Mouse (Mus musculus) thymus, postnatal 10 days (tissue): ENCODE results near the gene Fam222a.

ENCODE experiments used
- DNase-seq, 2 experiments: peaks; one replicate each; pipeline ENCODE4 v3.0.0; 2021; ENCODE audit warnings: low spot score in 2 of 2

The Fam222a gene

DNA sequence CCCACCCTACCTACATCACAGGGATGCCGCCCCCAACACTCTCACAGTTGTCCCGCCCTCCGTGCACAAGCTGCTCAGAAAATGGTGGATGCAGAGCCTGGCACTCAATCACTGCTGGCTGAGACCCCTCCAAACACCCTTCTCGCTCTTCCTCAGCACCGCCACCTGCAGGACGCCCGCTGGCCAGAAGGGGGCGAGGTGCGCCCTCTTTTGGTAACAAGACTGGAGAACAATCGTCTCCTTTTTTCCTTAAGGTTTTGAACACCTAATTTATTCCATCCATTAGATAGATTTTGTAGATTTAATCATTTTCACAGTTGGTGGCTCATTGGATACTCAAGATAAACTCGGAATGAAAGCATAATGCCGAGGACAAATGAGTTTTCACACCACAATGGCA, 40.7 kb downstream of the Fam222a start:
- DNase-seq = peak; percentile 73 to 91

DNA sequence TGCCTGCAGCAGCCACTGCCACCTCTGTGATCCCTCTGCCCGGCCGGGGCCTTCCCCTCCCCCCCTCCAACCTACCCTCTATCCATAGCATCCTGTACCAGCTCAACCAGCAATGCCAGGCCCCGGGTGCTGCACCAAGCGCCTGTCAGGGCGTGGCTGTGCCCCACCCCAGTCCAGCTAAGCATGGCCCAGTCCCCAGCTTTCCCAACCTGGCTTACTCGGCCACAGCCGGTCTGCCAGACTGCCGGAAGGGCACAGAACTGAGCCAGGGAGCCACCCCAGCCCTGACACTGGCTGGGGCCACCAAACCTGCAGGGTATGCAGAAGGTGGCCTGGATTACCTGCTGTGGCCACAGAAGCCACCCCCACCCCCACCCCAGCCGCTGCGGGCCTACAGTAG, 43.4 kb downstream of the Fam222a start:
- no peak for DNase-seq

- peak in 1 of 2 experiments; percentile 73 for DNase-seq
These were observed 44.3 kb downstream of the Fam222a start for GRCm38 (mm10) chr5:114611968-114612608.

- DNase-seq = no peak
These were observed 47.0 kb downstream of the Fam222a start for GRCm38 (mm10) chr5:114614863-114615262.

DNA sequence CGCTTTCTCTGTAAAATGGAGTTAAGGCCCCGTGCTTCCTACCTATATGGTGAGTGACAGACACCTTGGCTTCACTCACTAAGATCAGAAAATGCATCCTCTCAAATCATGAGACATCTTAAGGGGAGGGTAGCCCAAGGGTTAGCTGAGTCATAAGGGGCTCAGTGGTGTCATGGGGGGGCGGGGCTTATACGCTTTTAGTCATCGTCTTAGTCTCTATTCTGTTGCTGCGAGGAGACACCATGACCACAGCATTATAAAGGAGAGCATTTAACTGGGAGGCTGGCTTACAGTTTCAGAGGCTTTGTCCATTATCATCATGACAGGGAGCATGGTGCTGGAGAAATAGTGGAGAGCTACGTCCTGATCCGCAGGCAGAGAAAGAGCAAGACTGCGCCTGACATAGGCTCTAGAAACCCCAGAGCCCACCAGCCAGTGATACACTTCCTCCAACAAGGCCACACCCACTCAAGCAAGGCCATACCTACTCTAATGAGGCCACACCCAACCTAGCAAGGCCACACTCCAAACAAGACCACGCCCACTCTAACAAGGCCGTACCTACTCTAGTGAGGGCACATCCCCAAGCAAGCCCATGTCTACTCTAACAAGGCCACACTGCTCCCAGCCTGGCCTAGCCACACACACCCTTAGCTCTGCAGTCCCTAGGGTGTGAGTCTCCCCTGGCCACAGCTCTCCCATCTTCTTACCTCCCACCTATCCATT, 48.7 kb downstream of the Fam222a start:
- no peak for DNase-seq

- DNase-seq = no peak
These were observed 50.0 kb downstream of the Fam222a start for GRCm38 (mm10) chr5:114617809-114618208.

DNA sequence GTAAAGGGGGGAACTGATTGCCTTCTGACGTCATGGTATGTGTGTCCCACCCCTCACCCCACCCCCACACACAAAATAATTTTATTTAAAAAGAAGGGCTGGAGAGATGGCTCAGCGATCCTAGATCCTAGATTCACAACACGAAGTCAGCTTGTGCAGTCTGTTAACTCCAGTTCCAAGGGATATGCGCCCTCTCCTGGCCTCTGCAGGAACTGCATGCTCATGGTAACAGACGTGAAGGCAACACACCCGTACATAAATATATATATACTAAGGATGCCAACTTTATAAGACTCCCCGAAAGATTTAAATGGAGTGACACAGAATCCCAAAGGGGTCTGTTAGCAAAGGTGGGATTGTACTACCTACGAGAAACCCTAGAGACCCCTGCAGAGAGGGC, 51.0 kb downstream of the Fam222a start:
- DNase-seq = peak; percentile 57 to 88

DNA sequence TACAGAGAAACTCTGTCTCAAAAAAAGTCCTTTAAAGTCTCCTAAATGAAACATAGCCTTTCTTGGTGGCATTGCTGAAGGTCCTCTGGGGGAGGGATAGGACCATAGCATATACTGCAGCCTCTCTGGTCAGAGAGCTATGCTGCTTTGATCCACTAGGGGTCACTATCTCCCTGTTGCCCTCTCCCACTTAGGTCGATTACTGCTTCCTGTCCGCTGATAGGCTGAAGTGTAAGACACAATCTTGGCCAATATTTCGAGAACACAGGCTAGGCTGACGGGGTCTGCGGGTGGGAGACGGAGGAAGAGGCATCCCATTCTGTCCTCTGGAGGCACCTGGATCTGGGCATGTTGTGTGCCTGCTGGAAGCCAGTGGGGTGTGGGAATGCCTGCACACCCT, 52.5 kb downstream of the Fam222a start:
- DNase-seq = peak in 1 of 2 experiments; percentile 38

GRCm38 (mm10) chr5:114625590-114625989, 57.8 kb downstream of the Fam222a start:
- DNase-seq = peak; percentile 43 to 79

DNA sequence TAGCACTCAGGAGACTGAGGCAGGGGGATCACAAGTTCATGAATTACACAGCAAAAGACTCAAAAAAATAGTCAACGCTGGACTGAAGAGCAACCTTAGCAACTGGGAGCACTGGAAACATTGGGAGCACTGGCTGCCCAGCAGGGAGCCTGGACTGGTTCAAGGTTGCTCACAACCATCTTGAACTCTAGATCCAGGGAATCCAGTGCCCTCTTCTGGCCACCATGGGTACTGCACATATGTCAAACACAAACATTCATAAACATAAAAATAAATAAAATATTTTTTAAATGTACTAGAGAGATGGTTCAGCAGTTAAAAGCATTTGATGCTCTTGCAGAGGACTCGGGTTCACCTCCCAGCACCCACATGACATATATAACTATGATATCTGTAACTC, 63.5 kb downstream of the Fam222a start:
- peak in 1 of 2 experiments; percentile 49 for DNase-seq

DNA sequence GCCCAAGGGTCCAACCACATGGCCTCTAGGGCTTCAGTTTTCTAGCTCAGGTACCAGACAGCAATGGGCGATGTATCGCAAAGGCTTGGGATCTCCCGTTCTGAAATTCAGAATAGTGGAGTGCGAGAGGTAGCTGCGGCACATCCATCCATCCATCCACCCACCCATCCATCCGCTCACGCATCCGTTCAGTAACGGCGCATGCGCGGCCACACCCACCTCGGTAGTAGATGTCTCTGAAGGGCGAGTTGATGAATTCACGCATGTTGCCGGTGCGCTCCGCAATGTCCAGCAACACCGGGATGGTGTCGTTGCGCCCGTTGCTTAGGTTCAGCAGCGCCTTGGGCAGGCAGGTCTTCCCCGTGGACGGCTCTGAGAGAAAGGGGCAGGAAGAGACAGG, 68.3 kb downstream of the Fam222a start:
- DNase-seq = no peak

GRCm38 (mm10) chr5:114638769-114639644, 71.2 kb downstream of the Fam222a start:
- peak; percentile 62 to 86 for DNase-seq

GRCm38 (mm10) chr5:114639645-114639957, 71.8 kb downstream of the Fam222a start:
- no peak for DNase-seq

DNA sequence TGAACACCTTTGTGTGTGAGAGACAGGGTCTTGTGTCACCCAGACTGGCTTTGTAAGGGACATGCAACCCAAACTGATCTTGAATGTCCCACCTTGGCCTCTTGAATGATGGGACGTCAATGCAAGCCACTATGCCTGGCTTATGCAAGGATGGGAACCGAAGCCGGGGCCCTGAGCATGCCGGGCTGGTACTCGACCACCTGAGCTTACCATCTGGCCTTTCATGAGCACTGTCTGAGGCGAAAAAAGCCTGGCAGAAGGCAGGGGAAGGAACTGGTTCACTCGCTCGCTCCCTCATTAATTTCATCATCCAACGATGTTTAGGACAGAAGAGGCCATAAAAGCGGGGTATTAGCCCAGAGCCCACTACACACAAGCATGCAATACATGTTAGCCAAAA, 73.0 kb downstream of the Fam222a start:
- no peak for DNase-seq

DNA sequence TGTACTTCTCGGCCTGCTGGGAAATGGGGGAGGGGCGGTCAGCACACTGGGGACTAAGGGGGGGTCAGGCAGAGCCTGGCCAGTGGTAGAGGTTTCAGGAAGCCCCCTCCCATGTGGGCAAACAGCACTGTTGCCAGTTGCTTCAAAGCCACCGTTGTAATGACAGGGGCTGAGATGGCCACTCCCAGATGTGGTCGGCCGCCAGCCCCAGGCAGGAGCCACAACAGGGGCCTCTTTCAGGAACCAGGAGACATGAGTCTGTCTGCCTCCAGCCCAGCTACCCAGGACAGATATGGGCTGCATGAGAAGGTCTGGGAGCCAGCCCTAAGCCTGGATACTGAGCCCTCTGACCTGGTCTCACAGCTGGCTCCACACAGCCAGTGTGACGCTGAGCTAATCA, 77.1 kb downstream of the Fam222a start:
- no peak for DNase-seq

DNA sequence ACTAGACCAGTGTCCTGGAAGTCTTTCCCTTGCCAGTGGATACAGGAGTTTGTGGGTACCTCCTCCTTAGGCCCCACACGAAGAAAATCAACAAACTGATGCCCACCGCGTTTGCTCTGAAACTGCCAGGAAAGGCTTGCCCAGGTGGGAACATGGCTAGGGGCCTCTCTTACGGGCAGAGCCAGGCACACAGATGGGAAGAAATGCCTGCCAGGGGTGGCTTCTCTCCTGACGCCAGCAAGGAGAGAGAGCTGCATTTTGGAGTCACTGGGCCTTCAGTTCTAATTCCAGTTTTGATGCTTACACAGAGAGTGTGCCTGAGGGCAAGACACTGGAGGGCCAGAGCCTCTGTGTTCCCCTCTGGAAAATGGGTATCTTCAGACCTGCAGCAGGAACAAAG, 78.1 kb downstream of the Fam222a start:
- DNase-seq = no peak

- no peak for DNase-seq
These were observed 79.6 kb downstream of the Fam222a start for GRCm38 (mm10) chr5:114647211-114647974.

- DNase-seq = no peak
These were observed 81.0 kb downstream of the Fam222a start for GRCm38 (mm10) chr5:114648728-114649311.

GRCm38 (mm10) chr5:114651002-114651401, 83.2 kb downstream of the Fam222a start:
- no peak for DNase-seq

GRCm38 (mm10) chr5:114651449-114651848, 83.6 kb downstream of the Fam222a start:
- DNase-seq = no peak

- no peak for DNase-seq
These were observed 86.0 kb downstream of the Fam222a start for GRCm38 (mm10) chr5:114653656-114654437.
